Mouse (Mus musculus) MEL (cell line): ENCODE results near the gene Syt1. TPM values are rescaled to one million over a fixed set of nuclear protein-coding genes. Genes with fewer than 3 reads are reported as not detected.

ENCODE experiments used
- DNase-seq: peaks from one replicate; pipeline ENCODE4 v3.0.0; 2011; ENCODE audit warnings: low read depth, low spot score
- H3K27ac ChIP-seq: 2 replicates; pipeline ENCODE4 v1.5.1; 2012; ENCODE audit warnings: low read depth, mild to moderate bottlenecking, control low read depth, low read length, moderate library complexity; ENCODE audit not compliant: control insufficient read depth
- H3K27me3 ChIP-seq, 2 experiments: fragments of 150-350 bp in 1 of 2; sonication (generic) in 1 of 2; 2 replicates each; pipeline ENCODE4 v1.6.1; 2012; ENCODE audit warnings: low read length in 2 of 2, mild to moderate bottlenecking in 2 of 2, improper control_type of control experiment in 1 of 2, moderate library complexity in 1 of 2; ENCODE audit not compliant: insufficient read depth in 2 of 2, control insufficient read depth in 1 of 2
- H3K36me3 ChIP-seq, 2 experiments: 2 replicates each; pipeline ENCODE4 v1.6.1; 2012 to 2014; ENCODE audit warnings: low read length in 2 of 2, improper control_type of control experiment in 1 of 2, inconsistent platforms in 1 of 2, mild to moderate bottlenecking in 1 of 2; ENCODE audit not compliant: insufficient read depth in 2 of 2, control insufficient read depth in 1 of 2
- H3K4me1 ChIP-seq, 2 experiments: fragments of 150-350 bp in 1 of 2; sonication (generic) in 1 of 2; 2 replicates each; pipeline ENCODE4 v1.6.1; 2012; ENCODE audit warnings: low read length in 2 of 2, improper control_type of control experiment in 1 of 2, mild to moderate bottlenecking in 1 of 2; ENCODE audit not compliant: insufficient read depth in 2 of 2, control insufficient read depth in 1 of 2
- H3K4me3 ChIP-seq, 2 experiments: fragments of 150-350 bp in 1 of 2; sonication (generic) in 1 of 2; 2 replicates each; pipeline ENCODE4 v1.5.1; 2012; ENCODE audit warnings: low read depth in 2 of 2, low read length in 2 of 2, mild to moderate bottlenecking in 2 of 2, moderate library complexity in 2 of 2, control low read depth in 1 of 2, improper control_type of control experiment in 1 of 2; ENCODE audit not compliant: control insufficient read depth in 1 of 2, insufficient read depth in 1 of 2
- H3K79me2 ChIP-seq: 2 replicates; pipeline ENCODE4 v1.6.1; 2012; ENCODE audit warnings: mild to moderate bottlenecking, low read length, moderate library complexity; ENCODE audit not compliant: control insufficient read depth, poor library complexity, insufficient read depth
- H3K9ac ChIP-seq: 2 replicates; pipeline ENCODE4 v1.6.1; 2012; ENCODE audit warnings: low read depth, mild to moderate bottlenecking, control low read depth, low read length, moderate library complexity; ENCODE audit not compliant: control insufficient read depth, poor library complexity, severe bottlenecking
- H3K9me3 ChIP-seq: fragments of 150-350 bp; sonication (generic); replicated peaks from 2 replicates; pipeline ENCODE4 v1.6.1; 2012; ENCODE audit warnings: mild to moderate bottlenecking, low read length, improper control_type of control experiment, moderate library complexity; ENCODE audit not compliant: insufficient read depth
- BHLHE40 ChIP-seq: IDR thresholded peaks from 2 replicates; pipeline ENCODE4 v1.6.1; 2012; ENCODE audit warnings: low read depth, mild to moderate bottlenecking, inconsistent platforms, low read length, improper control_type of control experiment, borderline replicate concordance
- CHD1 ChIP-seq: IDR thresholded peaks from 2 replicates; pipeline ENCODE4 v1.6.1; 2012; ENCODE audit warnings: low read depth, mild to moderate bottlenecking, inconsistent platforms, low read length, improper control_type of control experiment
- CHD2 ChIP-seq: IDR thresholded peaks from 2 replicates; pipeline ENCODE4 v1.6.1; 2011; ENCODE audit warnings: low read length, improper control_type of control experiment
- CTCF ChIP-seq, 3 experiments: IDR thresholded peaks in 2 of 3; conservative IDR thresholded peaks in 1 of 3; 2 replicates each; pipeline ENCODE4 v1.5.1; 2011 to 2012; ENCODE audit warnings: low read length in 3 of 3, low read depth in 2 of 3, mild to moderate bottlenecking in 2 of 3, improper control_type of control experiment in 1 of 3, inconsistent platforms in 1 of 3, mixed read lengths in 1 of 3, moderate library complexity in 1 of 3; ENCODE audit not compliant: control insufficient read depth in 1 of 3, insufficient read depth in 1 of 3, poor library complexity in 1 of 3, severe bottlenecking in 1 of 3
- E2F4 ChIP-seq: IDR thresholded peaks from 2 replicates; pipeline ENCODE4 v1.6.1; 2011; ENCODE audit warnings: low read depth, low read length, improper control_type of control experiment, borderline replicate concordance
- EP300 ChIP-seq, 2 experiments: IDR thresholded peaks; 2 replicates each; pipeline ENCODE4 v1.6.1; 2011; ENCODE audit warnings: improper control_type of control experiment in 2 of 2, low read length in 2 of 2, low read depth in 1 of 2, mild to moderate bottlenecking in 1 of 2
- ETS1 ChIP-seq: IDR thresholded peaks from 2 replicates; pipeline ENCODE4 v1.6.1; 2012; ENCODE audit warnings: low read depth, mild to moderate bottlenecking, inconsistent platforms, low read length, improper control_type of control experiment, moderate library complexity
- KAT2A ChIP-seq: conservative IDR thresholded peaks from 2 replicates; pipeline ENCODE4 v1.6.1; 2012; ENCODE audit warnings: low read depth, low read length, improper control_type of control experiment, inconsistent platforms
- MAX ChIP-seq: IDR thresholded peaks from 2 replicates; pipeline ENCODE4 v1.6.1; 2011; ENCODE audit warnings: low read length, improper control_type of control experiment
- MAZ ChIP-seq: IDR thresholded peaks from 2 replicates; pipeline ENCODE4 v1.6.1; 2012; ENCODE audit warnings: low read depth, mild to moderate bottlenecking, inconsistent platforms, low read length, improper control_type of control experiment
- MXI1 ChIP-seq: IDR thresholded peaks from 2 replicates; pipeline ENCODE4 v1.6.1; 2011; ENCODE audit warnings: mild to moderate bottlenecking, low read depth, low read length, improper control_type of control experiment
- MYB ChIP-seq: IDR thresholded peaks from 2 replicates; pipeline ENCODE4 v1.6.1; 2011; ENCODE audit warnings: mild to moderate bottlenecking, low read depth, low read length, improper control_type of control experiment
- POLR2AphosphoS2 ChIP-seq: IDR thresholded peaks from 2 replicates; pipeline ENCODE4 v1.6.1; 2011; ENCODE audit warnings: low read length, improper control_type of control experiment
- RAD21 ChIP-seq: IDR thresholded peaks from 2 replicates; pipeline ENCODE4 v1.6.1; 2011; ENCODE audit warnings: mild to moderate bottlenecking, low read depth, low read length, improper control_type of control experiment
- SIN3A ChIP-seq: IDR thresholded peaks from 2 replicates; pipeline ENCODE4 v1.6.1; 2012; ENCODE audit warnings: low read length, improper control_type of control experiment, inconsistent platforms
- SMC3 ChIP-seq: IDR thresholded peaks from 2 replicates; pipeline ENCODE4 v1.6.1; 2011; ENCODE audit warnings: low read depth, low read length, improper control_type of control experiment
- TAL1 ChIP-seq: IDR thresholded peaks from 2 replicates; pipeline ENCODE4 v1.6.1; 2012; ENCODE audit warnings: mild to moderate bottlenecking, inconsistent platforms, low read length, moderate library complexity, mixed read lengths
- TBP ChIP-seq: IDR thresholded peaks from 2 replicates; pipeline ENCODE4 v1.8.0; 2011; ENCODE audit warnings: low read depth, low read length, improper control_type of control experiment
- UBTF ChIP-seq: IDR thresholded peaks from 2 replicates; pipeline ENCODE4 v1.6.1; 2012; ENCODE audit warnings: low read depth, mild to moderate bottlenecking, inconsistent platforms, low read length, improper control_type of control experiment, moderate library complexity, borderline replicate concordance; ENCODE audit not compliant: insufficient read depth
- USF1 ChIP-seq: IDR thresholded peaks from 2 replicates; pipeline ENCODE4 v1.6.1; 2014; ENCODE audit warnings: low read depth, mild to moderate bottlenecking, inconsistent platforms, low read length, improper control_type of control experiment, moderate library complexity
- USF2 ChIP-seq, 2 experiments: IDR thresholded peaks; 2 replicates each; pipeline ENCODE4 v1.6.1; 2011 to 2012; ENCODE audit warnings: improper control_type of control experiment in 2 of 2, low read length in 2 of 2, borderline replicate concordance in 1 of 2, inconsistent platforms in 1 of 2, low read depth in 1 of 2, mild to moderate bottlenecking in 1 of 2; ENCODE audit not compliant: insufficient read depth in 1 of 2
- ZC3H11A ChIP-seq: IDR thresholded peaks from 2 replicates; pipeline ENCODE4 v1.6.1; 2012; ENCODE audit warnings: low read depth, mild to moderate bottlenecking, inconsistent platforms, low read length, improper control_type of control experiment
- ZKSCAN1 ChIP-seq: IDR thresholded peaks from 2 replicates; pipeline ENCODE4 v1.6.1; 2012; ENCODE audit warnings: low read depth, mild to moderate bottlenecking, inconsistent platforms, low read length, improper control_type of control experiment, moderate library complexity
- ZNF384 ChIP-seq: IDR thresholded peaks from 2 replicates; pipeline ENCODE4 v1.6.1; 2012; ENCODE audit warnings: low read depth, mild to moderate bottlenecking, inconsistent platforms, low read length, improper control_type of control experiment
- polyA plus RNA-seq, 2 experiments: library from polyadenylated mRNA; stranded (reverse) in 1 of 2; unstranded in 1 of 2; fragments of >175 nt in 1 of 2; fragments of >200 nt in 1 of 2; gene quantifications; 2 replicates each; pipeline versions ENCODE4 v1.2.1 to v1.2.4; 2012; ENCODE audit warnings: low replicate concordance in 2 of 2, low read depth in 1 of 2; ENCODE audit not compliant: insufficient read length in 2 of 2, insufficient read depth in 1 of 2, missing spikeins in 1 of 2
- total RNA-seq: library from RNA; depleted of rRNA; stranded (reverse); fragments of 300-350 nt; gene quantifications from 2 replicates; pipeline ENCODE4 v1.2.3, GENCODE M21; 2012

Syt1 gene
- total and polyA plus RNA-seq, 3 experiments = not detected

DNA sequence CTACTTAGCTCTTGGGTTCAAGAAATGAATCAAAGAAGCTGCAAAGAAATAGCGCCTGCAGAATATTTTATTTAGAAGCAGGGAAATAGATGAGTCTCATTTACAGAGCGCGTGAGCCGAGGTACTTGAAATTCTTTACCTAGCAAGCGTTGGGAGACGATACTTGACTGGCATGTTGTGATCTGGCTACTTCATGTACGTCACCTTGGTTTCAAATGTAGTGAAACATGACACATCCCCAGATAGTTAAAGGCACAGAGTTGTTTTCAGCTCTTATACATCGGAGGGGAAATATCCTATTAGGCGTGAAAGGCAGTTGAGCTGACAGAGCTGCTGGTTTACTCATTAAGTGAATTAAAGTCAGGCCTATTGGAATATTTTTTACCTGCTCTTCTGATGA is 478.5 kb downstream of the Syt1 start:
- no peak for DNase-seq
- Histone ChIP-seq H3K36me3 (no peaks in the 10 kb centered on the region), H3K27me3 (no peaks in the 10 kb centered on the region; a peak in 1 of 4 replicates)
- no peak for TF ChIP-seq EP300 (IDR thresholded peaks at IDR 0.05; ENCODE audit: low read depth in 1 of 2, low read length in 2 of 2)
- TF ChIP-seq USF1 = no peak
- no peak for TF ChIP-seq USF2 (IDR thresholded peaks at IDR 0.05; ENCODE audit: borderline replicate concordance in 1 of 2, insufficient read depth in 1 of 2, low read depth in 1 of 2, low read length in 2 of 2)
- TF ChIP-seq ZNF384 = no peak
- no peak for TF ChIP-seq CHD2
- no peak for TF ChIP-seq CHD1
- TF ChIP-seq TAL1 = no peak
- TF ChIP-seq ETS1 = no peak
- no peak for TF ChIP-seq MAZ
- no peak for TF ChIP-seq SIN3A
- no peak for TF ChIP-seq MXI1
- no peak for TF ChIP-seq E2F4
- TF ChIP-seq UBTF = no peak
- no peak for TF ChIP-seq KAT2A
- TF ChIP-seq MAX = no peak
- TF ChIP-seq SMC3 = no peak
- TF ChIP-seq, all 39 proteins: peak for 0
- no peaks in the 10 kb centered on the region for H3K79me2 ChIP-seq
- no peaks in the 10 kb centered on the region for H3K4me1 ChIP-seq
- no peak overlapping the region for H3K27ac ChIP-seq
- H3K4me3 ChIP-seq = no peak overlapping the region
- no peaks in the 10 kb centered on the region for H3K9me3 ChIP-seq
- no peak overlapping the region for H3K9ac ChIP-seq

DNA sequence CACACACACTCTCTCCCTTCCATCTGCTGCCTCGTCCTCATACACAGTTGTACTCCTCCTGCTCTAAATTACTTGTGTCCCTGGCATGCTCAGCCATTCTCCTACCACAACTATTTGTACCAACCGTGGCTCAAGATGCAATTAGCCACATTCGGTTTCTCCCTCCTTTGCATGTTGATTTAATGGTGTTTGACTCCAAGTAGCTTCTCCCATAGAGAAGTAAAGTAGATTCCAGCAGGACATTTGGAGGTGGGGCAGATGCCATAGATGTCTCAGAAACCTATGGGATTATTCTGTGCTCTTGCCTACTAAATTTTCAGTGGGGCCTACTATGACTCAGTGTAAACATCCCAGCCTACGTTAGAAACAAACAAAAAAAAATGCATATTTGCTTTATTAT is 479.1 kb downstream of the Syt1 start:
- Histone ChIP-seq H3K27ac (no peak overlapping the region), H3K4me3 (no peak overlapping the region), H3K9me3 (no peaks in the 10 kb centered on the region), H3K9ac (no peak overlapping the region), H3K27me3 (no peaks in the 10 kb centered on the region; a peak in 1 of 4 replicates), H3K79me2 (no peaks in the 10 kb centered on the region), H3K4me1 (no peaks in the 10 kb centered on the region), H3K36me3 (no peaks in the 10 kb centered on the region)
- no peak for DNase-seq
- TF ChIP-seq RAD21 (no peak), TBP (no peak), KAT2A (no peak), USF2 (IDR thresholded peaks at IDR 0.05; ENCODE audit: borderline replicate concordance in 1 of 2, insufficient read depth in 1 of 2, low read depth in 1 of 2, low read length in 2 of 2) (no peak), MYB (no peak), TAL1 (no peak), ZKSCAN1 (no peak), BHLHE40 (no peak), ZC3H11A (no peak), MXI1 (no peak), CTCF (IDR thresholded peaks at IDR 0.05 in 2 of 3, conservative IDR thresholded peaks at IDR 0.05 in 1 of 3; ENCODE audit: control insufficient read depth in 1 of 3, insufficient read depth in 1 of 3, low read depth in 2 of 3, low read length in 3 of 3, poor library complexity in 1 of 3, severe bottlenecking in 1 of 3) (no peak), EP300 (IDR thresholded peaks at IDR 0.05; ENCODE audit: low read depth in 1 of 2, low read length in 2 of 2) (no peak), CHD2 (no peak), POLR2AphosphoS2 (no peak), SIN3A (no peak)
